Mouse (Mus musculus) cortical plate, adult 2 months (tissue): ENCODE data around the gene Inpp5f.

Experiments used
- CTCF ChIP-seq: fragments of 200-500 bp; IDR thresholded peaks from 2 replicates; pipeline ENCODE4 v1.5.1; 2011; ENCODE audit warnings: mild to moderate bottlenecking, control low read depth, low read length; ENCODE audit not compliant: insufficient read depth; ENCODE audit errors: extremely low read depth
- POLR2A ChIP-seq: fragments of 200-500 bp; IDR thresholded peaks from 2 replicates; pipeline ENCODE4 v1.6.1; 2011; ENCODE audit warnings: mild to moderate bottlenecking, low read length, control low read depth; ENCODE audit not compliant: insufficient read depth; ENCODE audit errors: extremely low read depth

DNA sequence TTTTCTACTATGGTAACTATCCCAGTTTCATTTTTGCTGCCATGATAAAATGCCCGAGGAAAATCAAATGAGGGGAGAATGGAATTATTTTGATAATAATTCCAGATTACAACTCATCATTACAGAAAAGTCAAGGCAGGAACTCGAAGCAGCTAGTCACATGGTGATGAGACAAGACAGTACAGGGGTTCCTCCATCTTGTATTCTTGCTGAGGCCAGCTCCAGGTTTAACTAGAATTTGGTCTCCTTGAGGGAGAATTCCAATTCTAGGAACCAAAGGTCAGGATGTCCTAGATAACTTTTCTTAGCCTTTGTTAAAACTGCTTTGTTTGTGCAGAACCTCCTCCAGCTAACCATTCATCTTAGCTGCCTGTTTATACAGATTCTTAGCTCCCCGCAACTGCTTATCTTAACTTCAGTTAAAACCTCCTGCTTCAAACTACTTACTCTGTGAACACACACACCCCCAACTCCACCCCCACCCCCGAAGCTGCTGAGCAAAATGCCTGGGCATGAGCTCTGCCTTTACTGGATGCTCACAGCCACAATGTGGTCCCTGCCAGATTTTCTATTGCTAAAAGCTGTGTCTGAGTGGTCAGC, 23.7 kb upstream of the Inpp5f start:
- TF ChIP-seq POLR2A = no peak
- no peak for TF ChIP-seq CTCF
